Mouse (Mus musculus): ENCODE results near the gene Tenm4.

Tenm4 gene

DNA sequence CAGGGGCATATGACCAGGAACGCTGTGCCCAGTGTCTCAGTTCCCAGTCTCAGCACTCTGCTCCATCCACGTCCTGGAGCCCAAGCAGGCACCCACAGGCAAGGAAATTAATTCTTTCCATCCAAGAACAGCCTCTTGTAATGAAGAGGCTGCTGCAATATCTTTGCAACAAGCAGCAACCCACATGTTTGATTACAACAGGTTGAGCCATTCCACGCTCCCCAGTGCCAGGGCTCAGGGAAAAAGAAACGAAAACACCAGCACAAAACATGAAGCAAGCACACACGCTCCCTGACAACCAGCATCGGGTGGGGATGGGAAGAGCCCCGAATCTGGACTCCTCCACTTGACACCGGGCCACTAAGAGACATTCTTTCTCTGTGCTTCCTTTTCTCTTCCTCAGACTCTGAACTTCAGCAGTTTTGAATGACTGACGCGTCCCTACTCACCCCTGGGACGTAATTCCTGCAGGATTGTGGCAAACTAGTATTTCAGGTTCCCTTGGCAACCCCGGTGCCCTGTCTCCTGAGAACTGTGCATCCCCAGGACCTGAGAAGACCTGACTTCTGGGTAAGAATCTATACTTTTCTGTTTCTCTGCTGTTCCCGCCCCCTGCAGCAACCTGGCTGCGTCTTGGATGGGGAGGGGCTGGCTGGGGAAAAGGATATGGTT lies at the start of gene Tenm4:
Gene Tenm4 (plus strand): TSS at position 323 of the 672 bp plus-strand sequence.
- no peak for DNase-seq

DNA sequence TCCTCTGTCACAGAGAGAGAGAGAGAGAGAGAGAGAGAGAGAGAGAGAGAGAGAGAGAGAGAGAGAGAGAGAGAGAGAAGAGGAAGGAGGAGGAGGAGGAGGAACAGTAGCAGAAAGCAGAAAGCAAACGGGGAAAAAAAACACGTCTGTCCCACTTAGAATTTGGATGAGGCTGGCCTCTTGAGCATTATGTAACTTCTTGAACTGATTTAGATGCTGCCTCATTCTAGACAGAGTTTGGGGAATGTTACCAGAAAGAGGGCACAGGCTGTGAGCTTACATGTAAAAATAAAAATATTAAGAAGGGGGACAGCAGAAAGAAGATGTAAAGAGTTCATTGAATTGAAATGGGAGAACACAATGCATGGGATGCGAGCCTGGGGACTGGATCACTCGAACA lies 40.3 kb upstream of the Tenm4 start:
- no peak for DNase-seq

DNA sequence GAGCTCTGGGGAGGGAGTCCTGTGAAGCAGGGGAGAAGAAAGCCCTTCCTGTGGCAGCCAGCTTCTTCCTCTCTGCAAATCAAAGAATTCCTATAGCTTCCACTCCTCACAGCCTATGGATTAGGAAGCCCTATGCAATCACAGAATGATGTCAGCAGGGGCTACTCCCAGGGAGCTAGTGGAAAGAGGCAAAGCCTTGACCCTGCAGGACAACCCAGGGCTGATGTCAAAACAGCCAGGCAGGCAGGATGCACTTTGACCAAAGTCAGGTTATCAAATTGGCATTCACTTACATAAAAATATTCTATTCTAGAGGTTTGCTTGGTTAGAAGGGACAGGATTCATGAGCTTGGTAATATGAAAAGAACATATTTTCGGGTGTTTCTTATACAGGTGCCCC lies 39.9 kb upstream of the Tenm4 start:
- no peak for DNase-seq

DNA sequence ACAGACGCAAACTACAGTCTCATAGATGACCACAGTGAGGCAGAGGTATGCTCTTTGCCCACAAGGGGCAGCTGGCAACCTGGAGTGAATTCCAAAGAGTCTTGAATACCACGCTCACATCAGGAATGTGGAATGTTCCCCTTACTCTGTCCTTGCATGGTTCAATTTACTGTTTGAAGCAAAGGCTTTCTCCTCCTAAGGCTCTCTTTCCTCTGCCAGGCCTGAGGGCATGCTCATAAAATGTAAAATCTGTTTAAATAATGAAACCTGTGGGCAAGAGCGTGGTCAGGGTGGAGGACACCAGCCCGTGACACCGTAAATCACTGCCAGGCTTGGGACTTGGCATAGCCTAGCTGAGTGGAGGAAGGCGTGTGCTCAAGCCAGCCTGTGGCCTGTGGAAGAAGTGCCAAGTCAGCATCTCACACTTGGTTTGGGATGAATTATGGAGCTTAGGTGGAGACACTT lies 34.5 kb upstream of the Tenm4 start:
- no peak for DNase-seq

DNA sequence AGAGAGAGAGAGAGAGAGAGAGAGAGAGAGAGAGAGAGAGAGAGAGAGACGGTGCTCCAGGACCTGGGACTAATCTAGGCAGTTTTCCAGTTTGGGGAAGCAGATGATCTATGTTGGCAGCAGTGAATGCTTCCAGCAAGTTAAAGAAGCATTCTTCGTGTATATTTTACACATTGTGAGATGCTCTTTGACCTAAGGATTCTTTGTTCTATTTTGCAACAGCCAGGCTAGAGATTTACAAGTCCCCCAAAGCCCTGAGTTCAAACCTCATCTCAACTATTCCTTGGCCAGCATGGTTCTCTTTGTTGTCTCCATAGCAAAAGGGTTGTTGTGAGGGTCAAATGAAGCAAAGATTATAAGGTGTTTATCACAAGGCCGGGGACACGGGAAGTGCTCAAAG lies 29.2 kb upstream of the Tenm4 start:
- DNase-seq: no peak

DNA sequence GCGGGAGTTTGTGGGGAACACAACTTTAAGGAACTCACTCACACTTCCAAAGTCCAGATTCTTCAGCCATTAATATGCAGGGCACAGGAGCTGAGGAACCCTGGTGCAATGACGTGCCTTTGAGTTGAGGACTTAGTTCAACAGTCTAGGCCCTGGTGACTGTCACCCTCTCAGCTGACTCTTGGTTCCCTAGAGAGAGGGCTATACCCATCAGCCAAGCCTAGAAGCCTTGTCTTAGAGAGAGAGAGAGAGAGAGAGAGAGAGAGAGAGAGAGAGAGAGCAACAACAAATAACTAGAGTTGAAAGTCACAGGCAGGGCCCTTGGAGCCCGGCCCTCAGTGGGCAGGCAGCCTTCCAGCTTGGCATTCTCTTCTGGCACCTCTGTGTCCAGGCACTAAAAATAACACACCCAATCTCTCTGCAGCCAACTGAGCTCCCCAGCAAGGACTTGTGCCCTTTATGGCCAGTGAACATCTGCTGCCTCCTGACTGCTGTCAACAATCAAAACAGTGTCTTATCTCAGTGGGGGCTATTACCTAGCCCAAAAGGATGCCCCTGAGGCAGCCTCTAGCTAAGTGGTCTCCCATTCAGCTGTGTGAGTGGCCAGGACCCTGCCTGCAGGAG lies 28.0 kb upstream of the Tenm4 start:
- DNase-seq: peak; percentile 71 to 72

DNA sequence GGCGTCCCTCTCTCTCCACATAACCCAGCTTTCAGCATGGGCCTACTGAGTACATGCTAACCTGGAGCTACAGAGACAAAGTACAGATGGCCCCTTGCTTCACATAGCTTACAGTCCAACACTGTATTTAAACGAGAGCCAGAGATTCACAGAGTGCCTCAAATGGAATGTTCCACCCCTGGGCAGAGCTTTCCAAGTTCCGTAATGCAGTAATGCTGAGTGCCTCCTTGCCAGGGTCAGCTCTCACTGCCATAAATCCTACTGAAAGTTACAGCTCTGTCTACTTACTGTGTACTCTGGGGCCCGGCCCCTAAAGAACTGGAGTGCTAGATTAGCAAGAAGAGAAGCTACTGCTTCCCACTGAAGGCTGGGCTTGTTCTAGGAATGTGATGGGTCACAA lies 23.6 kb upstream of the Tenm4 start:
- no peak for DNase-seq

DNA sequence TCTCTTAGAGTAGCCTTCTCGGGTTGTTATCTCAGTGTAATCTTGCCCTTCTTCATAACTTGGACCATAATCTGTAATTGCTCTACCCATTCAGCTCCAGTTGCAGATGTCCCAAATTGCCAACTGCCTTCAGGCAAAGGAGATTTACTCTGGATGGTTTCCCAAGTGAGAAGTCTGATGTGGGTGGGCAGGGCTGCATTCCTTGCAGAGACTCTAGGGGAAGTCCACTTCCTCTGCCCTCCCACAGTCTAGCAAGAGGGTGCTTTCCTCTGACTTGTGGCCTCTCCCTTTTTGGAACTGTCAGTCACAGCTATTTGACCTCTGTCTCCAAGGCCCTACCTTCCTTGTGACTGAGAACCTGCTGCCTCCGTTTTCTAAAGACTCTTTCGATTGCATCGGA lies 22.9 kb upstream of the Tenm4 start:
- no peak for DNase-seq

DNA sequence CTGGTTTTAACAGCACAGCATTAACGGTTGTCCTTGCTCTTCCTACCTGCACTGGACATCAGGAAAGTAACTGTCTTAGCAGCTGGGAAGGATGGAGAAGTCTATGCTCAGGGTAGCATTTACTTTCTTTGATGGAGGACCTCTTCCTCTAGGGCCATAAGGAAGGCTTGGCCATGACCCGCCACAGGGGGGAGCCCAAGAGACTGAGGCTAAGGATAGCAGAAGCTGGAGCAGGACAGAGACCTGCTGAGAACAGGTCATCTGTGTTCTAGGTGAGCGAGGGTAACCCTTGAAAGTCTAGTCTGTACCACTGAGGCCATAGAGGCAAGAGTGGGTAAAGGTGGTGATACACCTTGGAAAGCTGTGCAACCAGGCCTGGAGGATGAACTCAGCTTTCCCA lies 19.8 kb upstream of the Tenm4 start:
- DNase-seq: peak; percentile 22 to 31

DNA sequence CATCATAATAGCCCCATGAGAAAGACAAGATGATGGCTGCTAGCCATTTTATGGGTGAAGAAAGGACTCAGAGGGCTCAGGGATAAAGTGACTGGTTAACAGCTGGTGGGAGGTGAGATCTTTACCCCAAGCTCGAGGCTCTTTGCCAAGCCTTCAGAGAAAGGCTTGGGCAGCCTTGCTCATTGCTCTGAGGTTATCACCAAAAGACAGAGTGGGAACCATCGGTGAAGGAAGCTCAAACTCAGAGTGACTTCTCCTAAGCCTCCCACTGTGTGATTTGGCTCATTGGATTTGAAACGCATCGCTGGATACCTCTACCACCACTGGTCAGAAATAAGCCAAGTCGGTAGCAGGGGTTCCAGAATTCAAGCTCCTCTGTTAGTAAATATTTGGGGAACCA lies 19.1 kb upstream of the Tenm4 start:
- DNase-seq: no peak

DNA sequence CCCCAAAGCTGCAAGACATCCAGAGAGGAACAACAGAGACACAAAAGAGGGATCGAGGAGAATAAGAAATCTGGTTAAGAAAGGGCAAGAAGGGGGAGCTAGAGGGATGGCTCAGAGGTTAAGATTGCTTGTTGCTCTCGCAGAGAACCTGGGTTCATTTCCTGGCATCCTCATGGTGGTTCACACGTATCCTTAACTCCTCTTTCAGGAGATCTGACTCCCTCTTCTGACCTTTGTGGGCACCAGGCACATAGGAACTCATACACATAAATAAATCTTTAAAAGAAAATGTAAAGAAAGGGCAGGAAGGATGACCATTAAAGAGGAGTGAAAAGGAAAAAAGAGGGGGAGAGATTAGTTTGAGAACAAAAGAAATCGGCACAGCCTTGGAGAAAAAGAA lies 18.6 kb upstream of the Tenm4 start:
- no peak for DNase-seq

DNA sequence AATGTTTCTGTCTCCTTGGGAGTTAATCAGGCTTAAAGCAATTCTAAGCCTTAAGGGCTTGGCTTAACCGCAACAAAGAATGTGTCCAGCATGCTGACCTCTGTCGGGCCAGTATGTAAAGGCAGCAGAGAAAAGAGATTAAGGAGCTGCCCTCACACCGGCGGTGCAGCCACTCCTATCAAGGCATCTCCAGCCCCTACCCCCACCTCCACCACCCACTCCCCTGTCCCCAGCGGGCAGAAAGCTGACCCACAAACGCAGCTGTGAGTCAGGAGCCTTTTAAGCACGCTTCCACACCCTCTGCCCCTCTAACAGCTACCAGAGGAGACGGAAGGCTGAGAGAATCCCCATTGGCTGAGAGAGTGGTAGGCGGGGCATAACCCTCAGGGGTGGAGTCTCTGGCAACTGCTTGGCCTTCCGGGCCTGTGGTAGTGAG lies 18.1 kb upstream of the Tenm4 start:
- DNase-seq: peak in 1 of 2 experiments; percentile 5

DNA sequence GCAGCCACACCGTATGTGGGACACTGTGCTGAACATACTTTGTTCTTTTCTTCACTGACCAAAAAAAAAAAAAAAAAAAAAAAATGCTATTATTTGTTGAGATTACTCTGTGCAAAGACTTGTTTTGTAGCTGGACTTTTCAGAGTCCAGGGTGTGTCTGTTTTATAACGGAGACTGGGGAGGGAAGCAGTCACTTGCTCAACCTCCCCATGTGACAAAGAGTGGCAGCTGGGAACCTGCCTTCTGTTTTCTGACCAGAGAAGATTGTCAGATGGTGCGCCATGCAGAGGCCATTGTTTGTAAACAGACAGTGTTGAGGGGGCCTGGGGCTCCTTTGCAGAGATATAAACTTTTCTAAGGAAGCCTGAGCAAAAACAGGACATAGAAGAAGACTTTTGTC lies 17.0 kb upstream of the Tenm4 start:
- DNase-seq: no peak

DNA sequence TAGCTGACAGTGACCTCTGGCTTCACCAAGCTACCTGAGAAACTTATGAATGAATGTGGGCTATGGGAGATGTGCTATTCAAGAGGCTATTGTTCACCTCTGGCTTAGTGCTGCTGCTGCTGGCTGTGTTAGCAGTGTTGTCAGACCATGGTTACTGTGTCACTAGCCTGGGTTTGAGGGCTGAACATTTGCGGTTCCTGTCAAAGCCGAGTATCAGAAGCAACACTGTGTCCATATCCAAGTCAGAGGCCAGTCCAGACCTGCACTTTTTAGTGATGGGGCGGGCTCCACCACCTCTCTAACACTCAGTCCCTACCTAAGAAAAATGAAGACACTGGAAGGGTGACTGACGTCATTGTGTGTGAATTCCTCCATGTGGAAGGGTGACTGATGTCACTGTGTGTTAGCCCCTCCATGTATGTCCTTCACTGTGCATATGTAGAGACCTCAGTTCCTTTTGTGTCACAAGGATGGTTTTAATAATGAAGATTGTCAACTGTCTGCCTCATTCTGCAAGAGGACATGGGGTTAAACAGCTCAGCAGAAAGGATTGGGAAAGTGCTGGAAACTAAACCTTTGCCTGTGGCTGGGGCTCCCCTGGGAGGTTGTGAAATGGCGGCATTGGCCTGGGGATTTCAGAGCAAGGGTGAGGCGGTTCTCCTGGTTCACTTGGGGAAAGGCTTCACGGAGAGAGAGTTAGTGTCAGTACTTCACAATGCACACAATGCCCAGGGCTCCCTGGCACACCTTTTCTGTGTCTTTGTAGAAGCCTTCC lies 14.4 kb upstream of the Tenm4 start:
- no peak for DNase-seq

DNA sequence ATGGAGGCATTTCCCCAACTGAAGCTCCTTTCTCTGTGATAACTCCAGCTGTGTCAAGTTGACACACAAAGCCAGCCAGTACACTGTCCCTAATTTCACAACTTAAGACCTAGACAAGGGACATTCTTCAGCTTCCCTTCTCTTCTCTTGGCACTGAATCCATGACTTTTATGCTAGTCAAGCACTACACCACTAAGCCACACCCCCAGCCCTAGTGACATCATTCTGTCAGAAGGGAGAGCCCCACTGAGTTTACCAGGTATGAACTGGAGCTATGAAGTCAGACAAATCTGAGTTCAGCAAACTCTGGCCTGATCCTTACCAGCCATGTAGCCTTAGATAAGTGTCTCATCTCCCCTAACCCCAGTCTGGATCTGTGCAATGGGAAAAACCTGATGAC lies 6.9 kb upstream of the Tenm4 start:
- DNase-seq: no peak

DNA sequence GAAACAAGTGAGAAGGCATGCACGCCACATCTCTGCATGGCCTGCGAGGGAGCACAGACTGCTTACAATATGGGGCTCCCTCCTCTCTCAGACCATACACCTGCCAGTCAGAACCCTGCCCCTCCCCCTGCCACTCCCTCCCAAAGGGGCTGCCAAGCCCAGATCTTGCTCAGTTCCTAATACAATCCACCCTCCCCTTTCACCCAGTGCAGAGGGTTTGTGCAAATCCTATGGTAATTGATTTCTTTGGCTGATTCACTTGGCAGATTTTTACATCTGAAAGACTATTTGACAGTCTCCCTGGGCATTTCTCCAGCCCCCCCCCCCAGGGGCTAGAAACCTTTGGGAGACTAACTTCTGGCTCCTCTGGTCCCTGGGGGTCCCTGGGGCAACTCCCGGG lies 2.1 kb upstream of the Tenm4 start:
- DNase-seq: no peak

DNA sequence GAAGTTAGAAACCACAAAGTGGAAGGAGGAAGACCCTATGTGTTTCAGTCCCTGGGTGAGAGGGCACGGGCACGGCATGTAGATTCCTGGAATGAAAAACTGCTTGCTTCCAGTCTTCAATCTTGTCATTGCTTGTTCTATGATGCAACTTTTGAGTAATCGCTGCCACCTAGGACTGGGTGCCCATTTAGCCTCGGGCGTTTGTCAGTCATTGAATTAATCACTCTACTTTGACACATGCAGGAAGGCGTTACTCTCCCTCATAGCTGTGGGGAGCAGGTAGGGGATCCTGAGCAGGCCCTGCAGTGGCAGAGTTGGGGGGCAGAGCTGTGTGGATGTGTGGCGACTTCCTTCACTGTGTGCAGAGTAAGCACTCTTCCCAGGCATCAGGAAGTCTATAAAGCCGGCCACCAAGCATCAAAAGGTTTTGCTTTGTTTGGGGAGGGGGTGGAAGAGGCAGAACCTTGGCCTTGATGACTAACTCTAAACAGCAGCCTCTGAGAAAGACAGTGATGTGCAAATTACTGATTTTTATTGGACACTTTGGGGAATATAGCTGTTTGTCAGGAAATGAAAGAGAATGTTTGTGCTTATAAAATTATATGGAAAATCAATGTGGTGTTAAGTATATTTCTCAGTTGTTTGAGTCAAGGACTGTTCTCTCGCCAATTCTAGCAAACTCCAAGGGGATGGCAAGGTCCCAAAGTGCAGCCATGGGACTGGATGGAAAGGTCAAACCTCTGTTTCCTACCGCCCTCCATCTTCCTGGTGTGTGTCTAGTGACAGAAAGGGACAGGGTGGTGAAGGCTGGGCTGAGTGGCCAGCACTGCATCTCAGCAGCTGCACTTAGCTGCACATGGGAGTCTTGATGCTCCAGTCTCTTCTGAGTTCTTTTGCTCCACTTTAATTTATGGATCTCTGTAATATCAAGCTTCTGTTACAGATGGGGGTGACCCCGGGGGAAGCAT lies 834 bp downstream of the Tenm4 start:
- DNase-seq: no peak

DNA sequence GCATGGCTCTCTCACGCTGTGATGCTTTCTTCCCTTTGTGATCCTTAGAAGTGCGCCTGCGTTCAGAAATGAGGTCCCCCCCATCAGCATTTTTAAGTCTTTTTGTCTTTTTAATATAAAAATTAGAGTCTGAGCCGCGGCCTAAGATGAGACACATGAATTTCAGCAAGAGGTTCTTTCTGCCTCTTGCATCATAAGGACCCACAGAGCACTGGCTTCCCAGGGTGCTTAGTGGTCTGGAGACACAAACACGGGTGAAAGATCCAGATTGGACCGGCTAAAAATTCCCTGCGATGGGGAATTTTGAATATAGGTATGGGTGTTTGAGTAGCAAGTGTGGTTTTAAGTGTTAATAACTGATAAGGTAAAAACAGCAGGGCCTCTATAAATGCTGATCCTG lies 5.7 kb downstream of the Tenm4 start:
- no peak for DNase-seq

DNA sequence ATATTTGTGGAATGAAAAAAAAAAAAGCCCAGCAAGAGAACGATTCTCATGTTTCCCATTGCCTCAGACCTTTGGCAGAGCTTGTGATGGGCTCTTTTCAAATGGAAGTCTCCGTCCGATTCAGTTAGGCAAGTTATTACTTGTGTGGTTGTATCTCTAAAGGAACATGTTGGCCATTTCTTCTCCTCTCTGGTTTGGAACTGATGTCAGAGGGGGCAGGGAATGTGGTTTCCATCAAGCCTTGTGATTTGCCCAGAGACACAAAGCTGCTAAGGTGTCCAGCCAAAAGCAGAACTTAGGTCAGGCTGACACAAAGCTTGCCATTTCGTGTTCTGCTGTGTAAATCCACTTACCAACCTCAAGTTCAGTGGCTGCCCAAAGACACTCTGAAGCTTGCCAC lies 10.7 kb downstream of the Tenm4 start:
- DNase-seq: no peak

DNA sequence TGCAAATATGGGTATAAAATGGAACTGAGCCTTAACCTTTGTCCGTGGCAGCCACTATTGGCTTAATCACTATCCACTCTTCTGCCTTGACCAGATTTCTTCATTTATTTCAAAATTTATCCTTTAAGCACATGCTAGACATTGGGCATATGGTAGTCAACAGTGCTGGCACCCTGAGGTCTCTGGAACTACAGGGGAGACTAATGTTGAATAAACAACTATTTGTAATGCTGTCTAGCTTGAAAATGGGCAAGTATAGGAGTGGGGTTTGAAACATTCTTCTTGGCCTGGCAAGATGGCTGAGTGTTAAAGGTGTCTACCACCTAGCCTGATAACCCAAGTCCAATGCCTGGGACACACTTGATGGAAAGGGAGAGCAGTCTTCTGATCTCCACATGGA lies 12.1 kb downstream of the Tenm4 start:
- no peak for DNase-seq

DNA sequence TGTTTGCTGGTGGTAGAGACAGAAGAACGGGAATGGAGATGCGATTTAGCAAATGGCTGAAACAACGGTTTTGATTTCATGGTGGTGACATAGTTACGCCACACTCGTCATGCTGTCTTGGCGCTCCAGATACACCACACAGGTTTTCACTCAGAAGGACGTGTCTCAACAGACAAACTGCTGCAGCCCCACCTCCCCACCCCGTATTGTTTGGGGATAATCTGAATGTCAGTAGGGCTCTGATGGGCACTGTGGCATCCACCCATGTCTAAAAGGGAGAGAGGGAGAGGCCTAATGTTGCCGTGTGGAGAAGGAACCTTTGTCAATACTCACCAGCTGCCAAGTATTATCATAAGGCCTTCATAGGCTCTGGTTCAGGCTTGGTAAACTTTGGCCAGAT lies 14.4 kb downstream of the Tenm4 start:
- no peak for DNase-seq

DNA sequence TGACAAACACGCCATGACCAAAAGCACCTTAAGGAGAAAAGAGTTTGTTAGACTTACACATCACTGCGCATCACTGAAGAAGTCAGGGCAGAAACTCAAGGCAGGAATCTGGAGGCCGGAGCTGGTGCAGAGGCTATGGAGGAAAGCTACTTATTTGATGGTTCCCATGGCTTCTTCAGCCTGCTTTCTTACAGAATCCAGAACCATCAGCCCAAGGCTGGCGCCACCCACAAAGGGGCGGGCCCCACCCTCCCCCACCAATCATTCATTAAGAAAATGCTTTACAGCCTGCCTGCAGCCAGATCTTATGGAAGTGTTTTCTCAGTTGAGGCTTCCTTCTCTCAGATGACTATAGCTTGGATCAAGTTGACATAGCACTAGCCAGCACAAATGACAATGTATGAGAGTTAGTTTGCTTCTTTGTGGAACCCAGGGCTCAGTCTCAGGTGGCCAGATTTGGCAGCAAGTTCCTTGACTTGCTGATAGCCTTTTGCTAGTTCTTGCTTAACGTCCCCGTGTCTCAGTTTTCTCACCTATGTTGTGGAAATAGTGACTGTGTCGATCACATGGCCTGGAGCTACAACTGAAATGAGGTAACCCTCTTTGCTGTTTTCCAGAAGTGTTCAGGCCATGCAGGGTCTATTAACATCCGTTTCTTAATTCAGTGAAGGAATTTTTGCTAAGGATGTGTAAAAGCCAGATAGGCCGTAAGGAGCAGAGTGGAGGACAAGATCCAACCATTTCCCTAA lies 32.9 kb downstream of the Tenm4 start:
- no peak for DNase-seq
